Mouse (Mus musculus) spleen, adult 18-20 months (tissue): ENCODE measurements around the gene Sgsm2.

Experiments
- DNase-seq, 2 experiments: peaks; one replicate each; pipeline ENCODE4 v3.0.0; 2022; ENCODE audit warnings: mixed read lengths in 2 of 2

Sgsm2 gene

GRCm38 (mm10) chr11:74896901-74897677, at the start of gene Sgsm2:
TSS of gene Sgsm2 (minus strand) at chr11:74897060.
- DNase-seq: peak; percentile 37 to 60

GRCm38 (mm10) chr11:74946348-74946747, 49.5 kb upstream of the Sgsm2 start:
- no peak for DNase-seq

GRCm38 (mm10) chr11:74930391-74930790, 33.5 kb upstream of the Sgsm2 start:
- DNase-seq: no peak

- DNase-seq: no peak
These were observed 32.3 kb upstream of the Sgsm2 start for GRCm38 (mm10) chr11:74929111-74929510.

GRCm38 (mm10) chr11:74927236-74927725, 30.4 kb upstream of the Sgsm2 start:
- DNase-seq: no peak

- no peak for DNase-seq
These were observed 29.6 kb upstream of the Sgsm2 start for GRCm38 (mm10) chr11:74926388-74927005.

- DNase-seq: peak; percentile 88 to 89
These were observed 28.9 kb upstream of the Sgsm2 start, which contains the start of the genes Smg6 and Srr for GRCm38 (mm10) chr11:74925577-74926387. TSS of gene Smg6 (plus strand) at chr11:74925823. TSS of gene Srr (minus strand) at chr11:74925948.

- peak; percentile 13 to 44 for DNase-seq
These were observed 27.3 kb upstream of the Sgsm2 start for GRCm38 (mm10) chr11:74924149-74924548.

GRCm38 (mm10) chr11:74919249-74919648, 22.4 kb upstream of the Sgsm2 start:
- DNase-seq: no peak

- DNase-seq: no peak
These were observed 15.6 kb upstream of the Sgsm2 start for GRCm38 (mm10) chr11:74912492-74912891.

GRCm38 (mm10) chr11:74909978-74910377, 13.1 kb upstream of the Sgsm2 start:
- no peak for DNase-seq

- no peak for DNase-seq
These were observed 11.9 kb upstream of the Sgsm2 start for GRCm38 (mm10) chr11:74908618-74909399.

GRCm38 (mm10) chr11:74907850-74908249, 11.0 kb upstream of the Sgsm2 start:
- DNase-seq: no peak

GRCm38 (mm10) chr11:74902416-74902815, 5.6 kb upstream of the Sgsm2 start:
- no peak for DNase-seq

GRCm38 (mm10) chr11:74901555-74901954, 4.7 kb upstream of the Sgsm2 start:
- DNase-seq: no peak

GRCm38 (mm10) chr11:74898517-74898827, 1.6 kb upstream of the Sgsm2 start:
- DNase-seq: no peak

- peak; percentile 81 to 83 for DNase-seq
These were observed 1.0 kb upstream of the Sgsm2 start, which contains the start of gene Tsr1 for GRCm38 (mm10) chr11:74897678-74898516. TSS of gene Tsr1 (plus strand) at chr11:74898071.

- DNase-seq: peak in 1 of 2 experiments; percentile 48
These were observed 620 bp downstream of the Sgsm2 start for GRCm38 (mm10) chr11:74895980-74896900.

- DNase-seq: no peak
These were observed 2.2 kb downstream of the Sgsm2 start for GRCm38 (mm10) chr11:74894619-74895018.

GRCm38 (mm10) chr11:74883098-74883497, 13.8 kb downstream of the Sgsm2 start:
- no peak for DNase-seq
